Mouse (Mus musculus): ENCODE results near the gene Sash1.
"Not testable (repeated sequence)": the region's sequence is repeated elsewhere in the genome, so short reads cannot be mapped to it uniquely, and the experiment has no call there.

Sash1 gene

DNA sequence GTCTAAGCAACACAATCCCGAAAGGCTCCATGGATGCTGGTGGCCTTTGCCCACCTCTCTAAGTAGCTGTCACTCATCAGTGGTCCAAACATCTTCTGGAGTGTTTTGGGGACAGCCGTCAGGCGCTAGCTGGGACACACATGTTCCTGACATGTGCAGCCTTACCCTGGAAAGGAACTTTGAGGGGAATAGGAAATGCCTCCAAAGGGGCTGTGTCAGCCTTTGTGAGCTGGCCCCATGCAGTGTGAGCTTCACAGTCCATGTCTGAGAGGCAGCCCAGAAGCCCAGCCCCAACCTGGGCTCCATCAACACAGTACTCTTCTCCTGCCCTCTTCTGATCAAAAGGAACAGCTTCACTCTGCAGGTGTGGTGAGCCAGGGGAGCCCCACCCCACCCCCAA is 132.5 kb downstream of the Sash1 start:
- no peak for DNase-seq (ENCODE audit: low spot score)

DNA sequence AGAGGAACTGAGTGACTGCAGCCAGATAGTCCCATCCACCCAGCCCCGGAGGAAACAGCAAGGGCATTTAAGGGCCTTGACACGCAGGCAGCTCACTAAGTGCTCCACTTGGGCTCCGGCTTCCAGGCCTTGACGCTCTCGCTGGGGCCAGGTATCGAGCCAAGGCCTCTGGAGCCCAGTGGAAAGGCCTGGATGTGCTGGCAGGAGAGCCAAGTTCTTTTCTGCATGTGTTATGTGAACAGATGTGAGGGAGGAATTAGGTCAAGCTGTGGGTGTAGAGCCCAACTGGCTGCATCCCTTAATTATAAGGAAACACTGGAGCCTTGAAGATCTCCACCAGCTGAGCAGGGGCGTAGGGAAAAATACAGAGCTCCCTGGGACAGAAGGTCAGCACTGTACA is 133.4 kb downstream of the Sash1 start:
- DNase-seq (ENCODE audit: low spot score) = peak; percentile 51

DNA sequence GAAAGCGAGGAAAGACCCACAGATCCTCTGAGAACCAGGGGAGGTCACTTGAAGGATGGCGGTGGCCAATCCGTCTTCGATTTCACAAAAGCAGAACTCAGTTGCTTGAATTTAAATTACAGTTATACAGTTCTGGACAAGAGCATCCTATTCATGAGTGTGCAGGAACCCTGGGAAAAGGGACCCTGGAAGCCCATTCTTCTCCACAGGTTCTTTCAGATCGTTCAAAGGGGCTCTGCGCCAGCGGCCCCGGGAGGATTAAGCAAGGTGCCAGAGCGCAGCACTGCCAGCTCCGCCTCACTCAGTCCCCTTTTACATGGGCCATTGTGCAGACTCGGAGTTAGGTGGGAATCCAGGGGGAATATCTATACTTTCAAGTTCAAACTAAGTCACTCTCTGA is 136.3 kb downstream of the Sash1 start:
- no peak for DNase-seq (ENCODE audit: low spot score)

DNA sequence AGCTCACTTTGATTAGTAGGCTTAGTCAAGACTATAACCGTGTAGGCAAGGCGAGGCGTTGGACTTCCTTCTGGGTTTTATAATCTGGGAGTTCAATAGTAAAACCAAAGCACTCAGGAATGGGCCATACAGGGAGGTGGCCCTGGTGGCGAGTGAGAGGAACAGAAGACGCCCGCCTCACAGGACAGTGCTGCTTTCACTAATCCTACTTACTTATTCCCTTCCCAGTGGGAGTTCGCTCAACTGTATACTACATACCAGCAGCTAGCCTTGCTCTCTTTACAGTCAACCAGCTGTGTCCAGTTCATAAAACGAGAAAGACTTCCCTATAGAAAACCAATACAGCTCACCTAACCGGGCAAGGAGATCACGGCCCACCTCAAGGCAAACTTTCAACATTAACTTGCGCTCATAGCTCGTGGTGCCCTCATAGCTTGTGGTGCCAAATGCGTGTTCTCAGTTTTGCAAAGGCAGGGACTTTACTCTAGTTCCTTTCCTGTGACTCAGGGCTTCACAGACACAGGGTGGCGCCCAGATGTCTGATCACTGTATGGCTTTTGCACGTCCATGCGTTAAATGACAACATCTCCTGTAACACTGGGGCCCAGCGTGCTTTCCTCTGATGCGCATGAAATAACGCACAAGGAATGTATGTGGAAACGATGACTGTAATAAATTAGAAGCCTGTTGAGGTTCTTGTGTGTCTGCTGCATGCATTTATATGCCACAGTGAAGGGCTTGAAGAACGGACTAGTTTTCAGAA is 138.2 kb downstream of the Sash1 start:
- DNase-seq (ENCODE audit: low spot score) = no peak

DNA sequence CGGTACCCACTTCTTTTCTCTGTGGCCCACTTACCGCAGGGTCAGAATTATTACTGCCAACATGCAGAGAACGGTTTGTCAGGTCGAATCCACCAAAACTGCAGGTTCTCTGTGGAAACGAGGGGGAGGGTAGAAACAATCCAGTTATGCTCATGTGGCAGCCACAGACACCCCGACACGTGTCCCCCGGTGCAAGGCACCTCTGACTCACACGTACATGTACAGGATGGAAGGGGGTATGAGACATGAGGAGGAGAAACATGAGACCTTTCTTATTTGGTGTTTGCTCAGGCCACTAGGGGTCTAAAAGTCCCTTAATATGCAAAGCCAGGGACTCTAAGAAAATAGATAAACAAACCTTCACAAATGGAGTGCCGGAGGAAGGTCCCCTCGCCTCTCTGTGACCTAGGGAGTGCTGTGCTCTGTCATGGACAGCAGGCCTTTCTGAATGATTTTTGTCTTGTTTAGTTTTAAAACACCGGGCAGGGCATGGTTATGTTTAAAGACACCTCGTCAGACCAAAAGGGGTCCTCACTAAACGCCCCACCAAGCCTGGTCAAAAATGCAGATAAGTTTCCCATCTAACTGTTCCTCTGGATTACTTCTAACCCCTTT is 139.7 kb downstream of the Sash1 start:
- no peak for DNase-seq (ENCODE audit: low spot score)

DNA sequence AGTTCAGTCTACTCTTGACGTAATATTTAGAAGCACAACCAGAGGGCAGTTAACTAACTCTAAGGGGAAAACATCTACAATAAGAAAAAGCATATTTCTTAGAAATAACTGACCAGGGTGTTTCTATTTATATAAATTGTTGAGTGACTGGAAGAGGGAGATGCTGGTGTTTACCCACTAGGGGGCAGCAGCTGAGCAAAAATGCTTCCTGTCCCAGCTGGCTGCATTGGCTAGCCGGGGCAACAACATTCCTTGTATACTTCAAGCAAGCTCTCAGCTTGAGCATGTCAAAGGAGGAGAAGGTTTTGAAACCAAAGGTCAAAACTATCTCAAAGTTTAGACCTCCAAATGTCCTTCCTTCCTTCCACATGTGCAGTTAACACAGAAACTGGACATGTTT is 143.0 kb downstream of the Sash1 start:
- DNase-seq (ENCODE audit: low spot score) = peak; percentile 64

DNA sequence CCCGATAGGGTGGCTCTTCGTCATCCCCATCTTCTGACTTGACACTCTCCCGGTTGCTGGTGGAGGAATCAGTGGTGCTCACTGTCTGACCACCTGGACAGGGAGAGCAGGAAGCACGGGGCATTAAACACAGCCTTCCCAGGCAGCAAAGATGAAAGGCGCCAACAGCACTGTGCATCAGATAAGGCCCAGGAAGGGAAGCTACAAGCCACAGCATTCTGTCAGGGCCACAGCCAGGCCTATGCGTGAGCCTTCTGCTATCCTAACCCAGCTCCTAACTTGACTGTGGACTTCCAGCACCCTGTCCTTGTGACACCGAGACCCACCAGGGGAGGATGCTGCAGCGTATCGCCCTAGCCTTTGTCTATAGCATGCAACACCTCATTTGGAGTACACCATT is 144.4 kb downstream of the Sash1 start:
- no peak for DNase-seq (ENCODE audit: low spot score)

DNA sequence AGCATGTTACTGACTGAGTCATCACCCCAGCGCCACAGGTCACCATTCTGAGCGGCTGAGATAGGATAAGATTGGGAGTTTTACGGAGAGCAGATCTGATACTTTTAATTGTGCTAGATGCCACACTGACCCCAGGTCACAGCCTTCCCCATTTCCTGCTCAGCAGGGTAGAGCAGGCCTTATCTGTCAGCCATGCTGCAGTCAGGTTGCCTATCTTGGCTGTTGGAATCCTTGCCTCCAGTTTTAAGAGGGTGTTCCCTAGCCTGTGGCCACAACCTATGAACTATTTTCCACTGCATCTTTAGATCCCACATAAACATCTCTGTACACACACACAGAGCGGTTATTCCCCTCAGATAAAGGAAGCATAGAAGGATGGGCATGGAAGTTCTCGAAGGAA is 145.1 kb downstream of the Sash1 start:
- no peak for DNase-seq (ENCODE audit: low spot score)

DNA sequence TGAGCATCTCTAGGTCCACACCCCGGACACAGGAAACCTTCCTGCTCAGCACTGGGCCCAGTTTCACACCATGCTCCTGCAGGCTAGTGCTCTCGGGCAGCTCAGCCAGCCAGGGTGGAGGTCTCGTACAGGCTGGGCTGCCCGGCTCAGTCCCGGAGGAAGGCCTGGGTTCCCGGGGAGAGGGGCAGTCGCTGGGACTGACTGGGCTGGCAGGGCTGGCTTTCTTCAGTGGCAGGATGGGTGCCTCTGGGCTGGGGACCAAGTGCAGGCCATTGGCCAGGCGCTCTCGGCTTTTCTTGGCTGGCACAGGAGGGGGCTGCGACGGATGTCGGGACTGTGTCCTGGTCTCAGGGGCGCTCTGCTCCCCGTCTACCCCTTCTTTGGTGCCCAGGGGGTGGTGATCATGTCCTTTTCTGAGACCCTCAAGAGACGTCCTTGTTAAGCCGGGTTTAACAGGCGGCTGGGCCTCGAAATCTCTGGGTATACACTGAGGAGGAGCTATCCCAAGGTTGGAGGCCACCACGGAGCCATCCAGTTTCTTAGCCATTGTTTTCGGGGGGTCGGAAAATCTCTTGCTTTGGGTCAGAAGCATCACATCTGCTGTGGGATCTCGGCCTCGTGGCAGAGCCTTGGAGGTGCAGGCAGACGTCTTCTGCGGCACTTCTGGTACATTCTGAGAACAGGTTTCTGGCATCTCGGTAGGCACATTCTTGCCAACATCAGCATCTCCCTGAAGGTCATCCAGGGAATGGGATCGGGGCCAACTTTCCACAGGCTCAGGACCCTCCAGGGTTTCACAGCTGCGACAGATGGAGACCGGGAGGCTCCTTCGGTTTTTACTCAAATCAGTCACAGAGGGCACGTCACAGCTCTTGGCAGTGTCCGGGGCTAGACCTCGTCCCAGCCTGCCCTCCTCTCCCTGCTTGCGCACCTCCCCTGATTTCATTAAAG is 156.2 kb downstream of the Sash1 start:
- no peak for DNase-seq (ENCODE audit: low spot score)

DNA sequence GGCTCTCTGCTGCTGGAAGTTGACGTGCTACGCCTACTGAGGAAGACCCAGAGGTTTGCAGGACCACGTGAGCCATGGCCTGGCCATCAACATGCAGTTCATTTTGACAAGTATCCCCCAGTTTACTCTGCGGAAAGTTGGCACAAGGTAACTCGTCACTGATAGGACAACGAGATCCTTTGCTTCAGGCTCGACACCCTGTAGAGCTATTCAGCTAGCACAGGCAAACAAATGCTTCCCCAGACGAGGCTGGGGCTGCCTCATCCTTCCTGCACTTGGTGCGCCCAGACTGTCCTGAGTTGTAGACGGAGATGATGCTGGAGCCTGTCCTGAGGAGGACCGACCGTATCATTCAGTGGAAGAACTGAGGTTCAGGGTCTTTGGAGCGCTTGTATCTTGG is 166.5 kb downstream of the Sash1 start:
- no peak for DNase-seq (ENCODE audit: low spot score)

DNA sequence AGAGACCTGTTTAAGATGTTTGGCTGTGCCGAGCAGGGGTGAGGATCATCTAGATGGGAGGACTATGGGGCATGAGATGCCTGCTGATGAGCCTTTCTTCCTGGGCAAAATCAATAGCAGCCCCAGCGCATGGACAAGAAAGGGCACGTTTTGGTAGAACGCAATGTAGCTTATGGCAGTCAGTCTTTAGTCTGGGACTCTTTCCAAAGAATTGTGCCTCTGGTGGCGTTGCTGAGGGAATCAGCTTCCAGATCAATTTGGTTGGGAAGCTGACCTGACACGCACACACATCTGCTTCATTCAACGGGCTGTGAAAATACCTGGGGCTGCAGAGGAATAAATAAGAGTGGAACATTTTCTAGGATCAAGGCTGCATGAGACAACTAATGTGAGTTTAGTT is 167.0 kb downstream of the Sash1 start:
- DNase-seq (ENCODE audit: low spot score) = no peak

DNA sequence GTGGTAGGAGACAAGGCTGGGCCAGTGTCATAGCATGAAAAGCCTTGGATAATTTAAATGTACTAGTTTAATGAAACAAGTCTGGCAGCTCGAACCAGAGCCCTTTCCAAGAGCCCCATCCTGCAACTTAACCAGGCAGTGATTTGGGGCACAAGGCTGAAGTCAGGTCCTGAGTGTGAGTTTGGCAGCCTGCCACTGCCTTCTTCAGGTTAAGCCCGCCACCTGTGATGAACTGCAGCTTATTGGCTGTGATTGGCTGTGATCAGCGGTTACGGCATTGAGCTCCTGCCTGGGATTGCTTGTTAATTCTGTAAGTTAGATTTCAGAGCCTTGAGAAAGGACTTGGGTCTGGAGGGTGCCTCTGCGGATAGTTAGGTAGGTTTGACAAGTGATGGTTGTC is 168.7 kb downstream of the Sash1 start:
- DNase-seq (ENCODE audit: low spot score) = no peak

DNA sequence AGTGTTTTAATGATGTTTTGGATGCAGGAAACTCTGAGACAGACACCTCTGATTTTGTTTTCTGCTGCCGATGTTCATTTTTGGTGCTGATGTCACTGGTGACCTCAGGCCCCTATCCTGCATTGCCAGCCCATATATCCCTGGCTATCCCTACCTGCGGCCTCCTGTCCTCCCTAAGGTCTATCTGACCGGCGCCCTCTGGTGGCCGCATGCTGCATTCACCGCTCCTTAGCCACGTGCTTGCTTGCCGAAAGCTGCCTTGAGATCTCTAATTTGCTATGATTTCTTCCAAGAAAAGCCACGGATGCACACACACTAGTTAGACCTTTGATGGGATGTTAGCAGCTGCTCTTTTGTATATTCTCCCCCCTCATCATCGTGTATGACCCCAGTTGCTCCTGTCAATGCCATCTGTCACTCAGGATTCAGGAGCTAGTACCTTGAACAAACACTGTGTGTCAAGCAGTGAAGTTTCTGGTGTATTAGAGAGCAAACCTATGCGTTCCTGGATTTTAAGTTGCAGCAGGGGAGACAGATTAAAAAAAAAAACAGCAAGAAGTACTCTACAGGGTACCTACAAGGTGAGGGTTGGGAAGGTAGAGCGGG is 170.1 kb downstream of the Sash1 start:
- peak; percentile 73 for DNase-seq (ENCODE audit: low spot score)

DNA sequence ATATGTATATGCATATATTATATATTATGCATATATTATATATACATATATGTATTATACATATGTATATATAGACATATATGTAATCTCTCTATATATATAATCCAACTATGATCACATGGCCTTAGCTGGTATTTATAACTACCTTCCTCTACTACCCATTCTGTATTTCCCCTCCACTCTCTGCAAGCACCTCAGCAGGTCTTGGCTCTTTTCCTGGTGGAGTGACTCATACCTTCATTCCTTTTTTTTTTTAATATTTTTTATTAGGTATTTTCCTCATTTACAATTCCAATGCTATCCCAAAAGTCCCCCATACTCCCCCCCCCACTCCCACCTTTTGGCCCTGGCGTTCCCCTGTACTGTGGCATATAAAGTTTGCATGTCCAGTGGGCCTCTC is 189.2 kb downstream of the Sash1 start:
- DNase-seq (ENCODE audit: low spot score) = not testable (repeated sequence)

DNA sequence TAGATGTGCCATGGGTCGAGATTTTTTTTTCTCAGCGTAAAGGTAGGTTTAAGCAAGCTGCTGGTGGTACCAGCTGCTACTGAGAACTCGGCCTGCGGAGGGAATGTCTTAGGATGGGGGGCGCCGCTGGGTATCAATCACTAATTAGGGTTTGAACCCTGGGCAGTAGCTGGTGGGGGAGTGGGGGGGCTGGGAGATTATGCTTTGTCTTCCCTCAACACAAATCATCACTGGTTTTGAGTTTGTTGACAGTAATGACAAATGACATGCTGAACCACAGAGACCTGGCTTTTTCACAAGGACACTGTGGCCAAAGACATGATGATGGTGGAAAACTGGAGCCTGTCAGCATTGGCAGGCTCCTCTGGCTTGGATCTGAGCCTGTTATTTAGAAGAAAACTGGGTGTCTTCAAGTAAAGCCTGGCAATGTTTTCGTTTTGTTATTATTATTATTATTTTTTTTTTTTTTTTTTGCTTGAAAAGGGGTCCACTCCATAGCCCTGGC is 191.8 kb downstream of the Sash1 start:
- no peak for DNase-seq (ENCODE audit: low spot score)

DNA sequence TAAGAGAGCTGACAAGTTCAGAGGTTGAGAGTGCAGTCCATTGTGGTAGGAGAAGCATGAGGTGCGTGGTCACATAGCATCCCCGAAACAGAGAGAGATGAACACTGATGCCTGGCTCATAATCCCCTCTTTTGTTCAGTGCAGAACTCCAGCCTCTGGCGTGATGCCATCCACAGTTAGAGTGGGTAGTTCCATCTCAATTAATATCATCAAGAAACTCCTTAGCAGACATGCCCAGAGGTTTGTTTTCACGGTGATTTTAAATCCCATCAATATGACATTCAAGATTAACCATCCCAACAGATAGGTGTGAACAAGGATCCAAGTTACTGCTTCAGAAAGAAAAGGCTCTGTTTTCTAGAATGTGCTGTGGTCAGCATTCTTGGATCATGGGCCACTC is 192.3 kb downstream of the Sash1 start:
- no peak for DNase-seq (ENCODE audit: low spot score)

DNA sequence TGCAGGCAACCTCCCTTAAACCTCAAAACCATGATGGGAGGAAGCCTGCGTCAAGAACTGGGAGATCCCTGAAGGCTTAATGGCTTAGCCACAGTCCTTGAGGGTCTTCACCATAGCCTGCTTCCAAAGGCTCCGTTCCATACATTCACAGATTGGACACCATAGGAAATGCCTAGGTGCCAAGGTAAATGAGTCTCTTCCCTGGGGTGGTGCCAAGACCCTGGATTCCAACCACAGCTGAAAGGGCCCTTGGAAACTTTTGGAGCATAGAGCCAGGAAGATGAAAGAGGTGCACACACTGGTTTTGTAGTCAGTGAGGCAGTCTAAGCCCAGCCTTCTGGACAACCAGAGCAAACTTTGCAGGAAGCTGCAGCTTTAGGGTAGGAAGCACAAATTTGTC is 193.3 kb downstream of the Sash1 start:
- no peak for DNase-seq (ENCODE audit: low spot score)

DNA sequence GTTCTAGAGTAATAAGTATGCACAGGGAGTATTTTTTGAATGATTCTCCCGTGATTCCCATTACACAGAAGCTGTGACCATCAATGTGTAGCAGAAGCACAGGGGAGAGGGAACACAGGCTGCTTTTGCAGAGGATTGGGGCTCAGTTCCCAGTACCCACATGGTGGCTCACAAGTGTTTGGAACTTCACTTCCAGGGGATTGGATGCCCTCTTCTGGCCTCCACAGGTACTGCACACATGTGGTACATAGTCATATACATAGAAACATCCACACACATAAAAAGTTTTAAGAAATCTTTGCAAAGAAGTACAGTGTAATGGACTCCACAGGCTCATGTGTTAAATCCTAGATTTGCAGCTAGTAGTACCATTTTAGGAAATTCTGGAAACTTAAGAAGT is 199.7 kb downstream of the Sash1 start:
- DNase-seq (ENCODE audit: low spot score) = no peak

DNA sequence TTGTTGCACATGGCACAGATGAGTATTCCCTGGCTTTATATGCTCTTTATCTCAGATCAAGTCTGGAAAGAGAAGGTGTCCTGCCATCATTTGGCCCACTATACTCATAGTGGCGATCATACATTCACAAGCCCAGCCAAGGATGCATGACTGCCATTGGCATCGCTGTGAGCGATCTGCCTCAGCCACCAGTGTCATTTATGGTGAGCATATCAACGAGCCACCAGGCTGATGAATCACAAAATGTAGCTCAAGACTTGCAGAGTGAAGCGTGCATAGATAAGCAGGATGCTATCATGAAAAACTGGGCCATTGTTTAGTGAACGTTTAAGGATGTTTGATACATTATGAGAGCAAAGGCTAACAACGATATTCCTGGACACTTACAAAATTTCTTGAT is 200.6 kb downstream of the Sash1 start:
- DNase-seq (ENCODE audit: low spot score) = no peak

DNA sequence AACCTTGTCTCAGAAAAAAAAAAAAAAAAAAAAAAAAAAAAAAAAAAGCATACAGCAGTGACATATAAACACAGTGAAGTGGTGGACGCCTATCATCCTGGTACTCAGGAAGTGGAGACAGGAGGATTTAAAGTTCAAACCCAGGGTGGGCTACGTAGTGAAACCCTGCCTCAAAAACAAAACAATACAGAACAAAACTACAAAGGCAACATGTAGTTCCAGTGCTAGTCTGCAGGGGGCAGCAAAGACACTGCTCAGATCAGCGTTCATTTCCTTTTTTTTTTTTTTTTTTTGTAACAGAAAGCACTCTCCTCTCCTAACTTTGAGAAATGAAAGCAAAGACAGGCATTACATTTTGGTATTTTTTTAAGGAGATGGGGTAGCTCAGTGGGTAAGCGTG is 203.0 kb downstream of the Sash1 start:
- DNase-seq (ENCODE audit: low spot score) = peak; percentile 38

DNA sequence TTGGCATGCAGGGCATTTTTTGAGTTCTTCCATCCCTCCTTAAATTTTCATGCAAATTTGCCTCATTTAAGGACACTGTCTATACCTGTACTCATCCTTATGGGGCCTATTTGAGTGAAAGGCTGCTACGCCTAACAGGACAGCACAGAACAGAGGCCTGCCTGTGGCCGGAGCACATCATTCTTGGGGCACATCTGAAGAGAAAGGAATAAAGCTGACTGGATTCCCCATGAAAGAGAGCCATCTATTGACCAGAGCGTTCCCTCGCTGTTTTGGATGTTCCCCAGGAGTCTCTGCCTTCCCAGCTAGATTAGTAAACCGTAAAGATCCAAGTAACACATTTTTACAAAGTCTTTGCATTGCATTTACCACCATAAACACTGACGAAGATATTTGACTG is 203.5 kb downstream of the Sash1 start:
- no peak for DNase-seq (ENCODE audit: low spot score)

DNA sequence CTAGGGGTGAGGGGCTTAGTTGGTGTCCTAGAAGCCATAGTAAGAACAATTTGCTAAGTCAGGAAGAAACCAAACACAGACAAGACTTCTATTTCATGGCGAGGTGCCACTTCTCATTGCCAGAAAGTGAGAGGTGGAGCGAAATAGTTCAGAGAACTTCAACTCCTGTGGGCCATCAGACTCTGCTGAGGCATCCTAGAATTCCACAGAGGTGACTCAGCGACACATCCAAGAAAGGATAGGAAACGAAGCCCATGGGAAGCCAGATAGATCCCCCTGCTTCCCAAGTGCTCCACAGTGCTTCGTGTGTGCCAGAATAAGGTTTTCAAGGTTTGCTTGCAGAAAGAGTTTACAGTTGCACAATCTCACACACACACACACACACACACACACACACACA is 209.1 kb downstream of the Sash1 start:
- no peak for DNase-seq (ENCODE audit: low spot score)
